Mouse (Mus musculus) forebrain, embryonic 12.5 days (tissue): ENCODE measurements around the gene Slc23a2. TPM values are rescaled to one million over a fixed set of nuclear protein-coding genes. Genes with fewer than 3 reads are reported as not detected.

Source experiments
- ATAC-seq: fragments of 200-750 bp; cut with Nextera tagmentation; 2 replicates; pipeline ENCODE4 v1.8.0; 2017; ENCODE audit warnings: moderate TSS enrichment; ENCODE audit not compliant: low FRiP score
- H3K27ac ChIP-seq: fragments of 300-500 bp; sonication (generic); 2 replicates; pipeline ENCODE4 v1.5.1; 2016; ENCODE audit warnings: mild to moderate bottlenecking
- H3K27me3 ChIP-seq: fragments of 300-500 bp; sonication (generic); 2 replicates; pipeline ENCODE4 v1.6.1; 2016; ENCODE audit warnings: mild to moderate bottlenecking
- H3K36me3 ChIP-seq: fragments of 300-500 bp; sonication (generic); replicated peaks from 2 replicates; pipeline ENCODE4 v1.6.1; 2016; ENCODE audit warnings: mild to moderate bottlenecking
- H3K4me1 ChIP-seq: fragments of 300-500 bp; sonication (generic); 2 replicates; pipeline ENCODE4 v1.6.1; 2016
- H3K4me2 ChIP-seq: fragments of 300-500 bp; sonication (generic); 2 replicates; pipeline ENCODE4 v1.6.1; 2016; ENCODE audit warnings: mild to moderate bottlenecking, moderate library complexity
- H3K4me3 ChIP-seq: fragments of 300-500 bp; sonication (generic); replicated peaks from 2 replicates; pipeline ENCODE4 v1.5.1; 2016; ENCODE audit warnings: mild to moderate bottlenecking
- H3K9ac ChIP-seq: fragments of 300-500 bp; sonication (generic); 2 replicates; pipeline ENCODE4 v1.6.1; 2016; ENCODE audit warnings: mild to moderate bottlenecking
- H3K9me3 ChIP-seq: fragments of 300-500 bp; sonication (generic); 2 replicates; pipeline ENCODE4 v1.6.1; 2016
- WGBS: fragments of 180-500 bp; shearing (Covaris S2); methylation state at CpG from one replicate; pipeline ENCODE4 v1.1.7; 2016; 5-methylcytosine and 5-hydroxymethylcytosine counted together
- polyA plus RNA-seq: library from polyadenylated mRNA; unstranded; fragments of >200 nt; fragmentation: Nextera tagmentation; extraction: Ambion mirVana; gene quantifications from 2 replicates; pipeline ENCODE4 v1.2.1, GENCODE M21; 2016

Slc23a2 gene
- polyA plus RNA-seq, 1 experiment from 2014 or later = 14.6 TPM

- Histone ChIP-seq H3K9me3 (no peaks in the 10 kb centered on the region), H3K27ac (no peak overlapping the region; the same call in 1 of the 2 replicates), H3K36me3 (no peaks in the 10 kb centered on the region; the same call in 1 of the 2 replicates), H3K27me3 (no peaks in the 10 kb centered on the region), H3K4me1 (peaks cover 7% of the 10 kb centered on the region; the same call in 1 of the 2 replicates), H3K4me2 (no peak overlapping the region), H3K9ac (no peak overlapping the region), H3K4me3 (no peak overlapping the region)
- no peak for ATAC-seq
- 74% methylated on average over 5 of the region's 5 CpGs for WGBS
These were observed 123.8 kb downstream of the Slc23a2 start for GRCm38 (mm10) chr2:132020991-132021541.

GRCm38 (mm10) chr2:132020420-132020819 lies 124.5 kb downstream of the Slc23a2 start:
- no peaks in the 10 kb centered on the region; the same call in 1 of the 2 replicates for H3K36me3 ChIP-seq
- no peak overlapping the region for H3K4me3 ChIP-seq
- WGBS = 91% methylated on average over 7 of the region's 7 CpGs
- H3K27me3 ChIP-seq = no peaks in the 10 kb centered on the region
- H3K9me3 ChIP-seq = no peaks in the 10 kb centered on the region
- peaks cover 7% of the 10 kb centered on the region; the same call in 1 of the 2 replicates for H3K4me1 ChIP-seq
- no peak overlapping the region for H3K9ac ChIP-seq
- H3K27ac ChIP-seq = no peak overlapping the region
- no peak for ATAC-seq
- H3K4me2 ChIP-seq = no peak overlapping the region

DNA sequence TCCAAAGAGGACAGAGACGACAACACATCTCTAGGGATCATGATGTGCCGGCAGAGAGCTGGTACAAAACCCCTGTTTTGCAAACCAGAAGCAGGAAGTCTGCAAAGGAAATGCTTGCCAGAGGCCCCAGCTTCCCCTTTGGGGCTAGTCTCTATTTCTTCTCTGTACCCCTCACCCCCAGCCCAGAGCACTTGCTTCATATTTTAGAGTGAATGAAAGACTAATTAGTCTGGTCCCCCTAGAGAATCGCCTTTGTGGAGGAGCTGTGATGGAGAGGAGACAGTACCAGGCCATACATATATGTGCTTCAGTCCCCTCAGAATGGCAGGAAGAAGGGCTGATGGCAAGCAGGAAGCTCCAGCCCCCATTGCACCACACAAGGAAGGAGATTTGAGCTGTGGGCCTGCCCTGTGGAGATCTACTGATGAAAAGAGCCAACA lies 125.5 kb downstream of the Slc23a2 start:
- no peaks in the 10 kb centered on the region for H3K27me3 ChIP-seq
- WGBS = 79% methylated on average over 3 of the region's 3 CpGs
- peaks cover 7% of the 10 kb centered on the region; the same call in 1 of the 2 replicates for H3K4me1 ChIP-seq
- H3K4me3 ChIP-seq = no peak overlapping the region
- H3K36me3 ChIP-seq = no peaks in the 10 kb centered on the region; the same call in 1 of the 2 replicates
- H3K4me2 ChIP-seq = no peak overlapping the region
- no peaks in the 10 kb centered on the region for H3K9me3 ChIP-seq
- H3K9ac ChIP-seq = no peak overlapping the region
- no peak overlapping the region for H3K27ac ChIP-seq
- ATAC-seq = no peak

DNA sequence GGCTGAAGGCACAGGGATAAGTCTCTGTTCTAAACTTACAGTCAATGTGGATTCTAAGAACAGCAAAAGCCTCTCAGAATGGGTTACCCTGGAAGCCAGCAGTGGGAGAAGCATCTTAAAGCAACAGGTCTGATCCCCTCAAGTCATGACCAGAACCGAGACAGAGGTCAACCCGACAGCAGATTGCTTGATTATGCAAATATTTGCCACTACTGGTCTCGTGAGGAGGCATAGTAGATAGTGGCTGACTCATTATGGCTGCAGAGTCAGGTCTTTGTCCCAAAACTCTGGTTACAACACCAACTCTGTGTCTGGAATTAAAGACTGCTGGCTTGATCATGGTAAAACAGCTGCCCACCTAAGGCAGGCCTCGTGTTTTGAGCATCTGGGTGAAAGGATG lies 126.8 kb downstream of the Slc23a2 start:
- ATAC-seq = no peak
- H3K9ac ChIP-seq = no peak overlapping the region
- H3K4me3 ChIP-seq = no peak overlapping the region
- H3K27me3 ChIP-seq = no peaks in the 10 kb centered on the region
- peaks cover 7% of the 10 kb centered on the region; the same call in 1 of the 2 replicates for H3K4me1 ChIP-seq
- H3K36me3 ChIP-seq = no peaks in the 10 kb centered on the region; the same call in 1 of the 2 replicates
- no peak overlapping the region for H3K4me2 ChIP-seq
- no peaks in the 10 kb centered on the region for H3K9me3 ChIP-seq
- 68% methylated on average over 4 of the region's 4 CpGs for WGBS
- H3K27ac ChIP-seq = no peak overlapping the region

GRCm38 (mm10) chr2:132017611-132018010 lies 127.3 kb downstream of the Slc23a2 start:
- H3K27me3 ChIP-seq = no peaks in the 10 kb centered on the region
- H3K27ac ChIP-seq = no peak overlapping the region
- no peaks in the 10 kb centered on the region for H3K9me3 ChIP-seq
- H3K9ac ChIP-seq = no peak overlapping the region
- no peaks in the 10 kb centered on the region; the same call in 1 of the 2 replicates for H3K36me3 ChIP-seq
- H3K4me1 ChIP-seq = peaks cover 7% of the 10 kb centered on the region; the same call in 1 of the 2 replicates
- H3K4me3 ChIP-seq = no peak overlapping the region
- ATAC-seq = no peak
- 65% methylated on average over 7 of the region's 7 CpGs for WGBS
- no peak overlapping the region for H3K4me2 ChIP-seq

DNA sequence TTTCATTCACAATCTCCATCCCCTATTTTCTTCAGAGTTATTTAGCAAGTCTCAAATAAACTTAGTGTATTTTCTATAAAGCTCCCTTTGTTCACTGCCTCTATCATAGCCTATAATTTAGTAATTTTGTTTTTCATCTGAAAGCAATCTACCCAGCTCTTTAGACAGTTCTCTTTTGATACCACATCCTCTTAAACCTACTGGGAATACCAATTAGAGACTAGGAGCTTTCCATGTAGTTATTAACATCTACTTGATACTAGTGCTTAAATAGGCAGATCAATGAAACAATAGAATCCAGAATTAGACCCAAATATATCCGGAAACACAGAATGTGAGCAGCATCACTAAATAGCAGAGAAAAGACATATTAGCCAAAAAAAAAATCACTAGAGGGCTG lies 128.9 kb downstream of the Slc23a2 start:
- Histone ChIP-seq H3K36me3 (peaks cover 11% of the 10 kb centered on the region), H3K4me3 (no peak overlapping the region), H3K27me3 (no peaks in the 10 kb centered on the region), H3K4me2 (no peak overlapping the region), H3K9me3 (no peaks in the 10 kb centered on the region), H3K9ac (no peak overlapping the region), H3K4me1 (peaks cover 7% of the 10 kb centered on the region; the same call in 1 of the 2 replicates), H3K27ac (no peak overlapping the region)
- whole genome bisulfite sequencing = 60% methylated on average over 1 of the region's 1 CpGs
- no peak for ATAC-seq

GRCm38 (mm10) chr2:132013152-132013551 lies 131.8 kb downstream of the Slc23a2 start:
- Histone ChIP-seq H3K4me1 (0 out of 2 replicates have a peak, but pooled peaks cover 3% of the 10 kb centered on the region), H3K9me3 (no peaks in the 10 kb centered on the region), H3K27ac (no peak overlapping the region), H3K9ac (no peak overlapping the region), H3K4me2 (no peak overlapping the region), H3K36me3 (peaks cover 37% of the 10 kb centered on the region), H3K4me3 (no peak overlapping the region), H3K27me3 (no peaks in the 10 kb centered on the region)
- no peak for ATAC-seq
- WGBS = 85% methylated on average over 4 of the region's 4 CpGs

GRCm38 (mm10) chr2:132010781-132011180 lies 134.1 kb downstream of the Slc23a2 start:
- ATAC-seq = no peak
- peaks cover 45% of the 10 kb centered on the region for H3K36me3 ChIP-seq
- no peak overlapping the region for H3K4me3 ChIP-seq
- no peak overlapping the region for H3K27ac ChIP-seq
- H3K9ac ChIP-seq = no peak overlapping the region
- WGBS = 98% methylated on average over 2 of the region's 2 CpGs
- H3K4me1 ChIP-seq = no peaks in the 10 kb centered on the region
- no peaks in the 10 kb centered on the region for H3K9me3 ChIP-seq
- no peak overlapping the region for H3K4me2 ChIP-seq
- H3K27me3 ChIP-seq = no peaks in the 10 kb centered on the region

- H3K4me3 ChIP-seq = no peak overlapping the region
- H3K27me3 ChIP-seq = no peaks in the 10 kb centered on the region
- no peaks in the 10 kb centered on the region for H3K9me3 ChIP-seq
- peaks cover 59% of the 10 kb centered on the region for H3K36me3 ChIP-seq
- no peak overlapping the region for H3K9ac ChIP-seq
- no peaks in the 10 kb centered on the region for H3K4me1 ChIP-seq
- ATAC-seq = no peak
- 73% methylated on average over 4 of the region's 4 CpGs for WGBS
- no peak overlapping the region for H3K4me2 ChIP-seq
- no peak overlapping the region for H3K27ac ChIP-seq
These were observed 136.7 kb downstream of the Slc23a2 start for GRCm38 (mm10) chr2:132008186-132008585.

DNA sequence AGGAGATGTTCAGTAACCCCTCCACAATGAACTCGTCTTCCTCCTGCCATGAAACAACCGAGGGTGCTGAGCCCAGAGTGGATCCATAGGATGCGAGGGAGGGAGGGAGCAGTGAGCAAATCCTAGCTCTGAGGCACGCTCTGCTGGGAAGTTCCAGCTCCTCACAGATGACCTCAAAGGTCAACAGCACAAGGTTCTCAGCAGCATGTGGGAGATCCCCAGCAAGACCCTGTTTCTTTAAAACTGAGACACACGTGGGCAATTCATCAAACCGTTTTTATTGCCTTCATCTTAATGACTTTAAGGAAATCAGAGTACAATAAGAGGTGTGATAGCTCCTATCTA lies 137.5 kb downstream of the Slc23a2 start:
- Histone ChIP-seq H3K27me3 (no peaks in the 10 kb centered on the region), H3K36me3 (peaks cover 65% of the 10 kb centered on the region), H3K27ac (no peak overlapping the region), H3K4me3 (no peak overlapping the region), H3K9ac (no peak overlapping the region), H3K4me1 (no peaks in the 10 kb centered on the region), H3K9me3 (no peaks in the 10 kb centered on the region), H3K4me2 (no peak overlapping the region)
- no peak for ATAC-seq
- WGBS = 68% methylated on average over 6 of the region's 6 CpGs

- Histone ChIP-seq H3K27ac (no peak overlapping the region), H3K9ac (no peak overlapping the region), H3K4me1 (no peaks in the 10 kb centered on the region), H3K9me3 (no peaks in the 10 kb centered on the region), H3K4me3 (no peak overlapping the region), H3K36me3 (peaks cover 67% of the 10 kb centered on the region), H3K4me2 (no peak overlapping the region), H3K27me3 (no peaks in the 10 kb centered on the region)
- 90% methylated on average over 18 of the region's 18 CpGs for WGBS
- ATAC-seq = no peak
These were observed 138.1 kb downstream of the Slc23a2 start for GRCm38 (mm10) chr2:132006561-132007474.

- no peak overlapping the region for H3K27ac ChIP-seq
- H3K36me3 ChIP-seq = peaks cover 64% of the 10 kb centered on the region
- ATAC-seq = no peak
- H3K4me2 ChIP-seq = no peak overlapping the region
- H3K4me1 ChIP-seq = no peaks in the 10 kb centered on the region
- 89% methylated on average over 4 of the region's 4 CpGs for WGBS
- no peak overlapping the region for H3K4me3 ChIP-seq
- H3K9me3 ChIP-seq = no peaks in the 10 kb centered on the region
- no peak overlapping the region for H3K9ac ChIP-seq
- no peaks in the 10 kb centered on the region for H3K27me3 ChIP-seq
These were observed 139.5 kb downstream of the Slc23a2 start for GRCm38 (mm10) chr2:132005445-132005844.
